Mouse (Mus musculus): Measurements from ENCODE around the gene Mif4gd.

DNA sequence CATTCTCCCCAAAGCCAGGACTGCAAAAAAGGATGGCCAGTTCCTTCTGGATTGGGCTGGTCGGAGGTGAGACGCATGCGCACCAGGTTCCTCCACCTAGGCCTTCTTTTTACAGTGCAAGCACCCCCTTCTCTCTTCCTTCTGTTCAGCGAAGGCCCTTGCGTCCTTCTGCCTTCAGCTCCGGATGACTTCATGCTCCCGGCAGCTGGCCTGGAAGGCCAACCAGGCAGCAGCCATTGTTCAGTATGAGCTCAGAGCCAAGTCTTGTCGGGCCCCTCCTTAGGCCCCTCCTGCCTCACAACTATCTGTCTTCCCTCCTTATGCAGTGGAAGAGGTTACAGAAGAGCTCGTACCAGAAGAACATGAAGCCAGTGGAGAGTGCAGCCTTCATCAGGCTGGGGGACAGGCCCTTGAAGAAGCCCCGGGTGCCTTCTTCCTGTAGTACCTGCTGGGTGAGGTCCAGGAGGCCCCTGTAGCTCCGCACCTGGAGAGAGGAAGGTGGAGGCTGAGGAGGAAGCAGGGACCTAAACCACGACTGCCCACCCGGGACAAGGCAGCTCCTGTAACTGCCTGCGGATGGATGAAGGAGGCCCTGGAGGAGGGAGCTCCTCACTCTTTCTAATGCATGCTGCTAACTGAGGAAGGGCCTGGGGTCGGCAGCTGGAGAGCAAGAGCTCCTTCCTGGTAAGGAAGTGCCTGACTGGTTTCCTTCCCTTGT, 2.5 kb upstream of the Mif4gd start:
- TF ChIP-seq CTCF (IDR thresholded peaks at IDR 0.05) (no peak), EP300 (IDR thresholded peaks at IDR 0.05; ENCODE audit: insufficient read depth, low read depth, low read length) (no peak), POLR2A (IDR thresholded peaks at IDR 0.05; ENCODE audit: insufficient read depth, low read depth, low read length) (no peak)
